Mouse (Mus musculus) megakaryocyte, embryonic 14.5 days (primary cell): ENCODE data around the gene Ankrd49. TPM values are rescaled to one million over a fixed set of nuclear protein-coding genes. Genes with fewer than 3 reads are reported as not detected.

ENCODE experiments used
- H3K27me3 ChIP-seq: replicated peaks from 2 replicates; pipeline ENCODE3; 2012; ENCODE audit warnings: inconsistent platforms
- H3K36me3 ChIP-seq: replicated peaks from 2 replicates; pipeline ENCODE3; 2012; ENCODE audit warnings: low read length, inconsistent platforms, mixed read lengths
- H3K4me1 ChIP-seq: 2 replicates; pipeline ENCODE4 v1.6.1; 2012; ENCODE audit warnings: inconsistent platforms
- H3K4me3 ChIP-seq: replicated peaks from 2 replicates; pipeline ENCODE3; 2012; ENCODE audit warnings: moderate library complexity, mild to moderate bottlenecking, inconsistent platforms
- H3K9me3 ChIP-seq: 2 replicates; pipeline ENCODE4 v1.6.1; 2012; ENCODE audit warnings: inconsistent platforms
- FLI1 ChIP-seq: IDR thresholded peaks from 2 replicates; pipeline ENCODE4 v1.6.1; 2012; ENCODE audit warnings: low read length, inconsistent platforms, mixed read lengths
- GATA1 ChIP-seq: IDR thresholded peaks from 3 replicates; pipeline ENCODE4 v1.6.1; 2012; ENCODE audit warnings: mixed read lengths, low read length, inconsistent platforms, borderline replicate concordance
- polyA plus RNA-seq: library from polyadenylated mRNA; stranded (reverse); fragments of >175 nt; gene quantifications from 2 replicates; pipeline ENCODE4 v1.2.3, GENCODE M21; 2012; ENCODE audit warnings: low replicate concordance; ENCODE audit not compliant: insufficient read depth

Gene Ankrd49
- polyA plus RNA-seq, 1 experiment: 5.4 TPM

- peak overlapping the region; percentile 89 for H3K4me3 ChIP-seq
- peaks cover 62% of the 10 kb centered on the region for H3K27me3 ChIP-seq
- H3K9me3 ChIP-seq: peaks cover 8% of the 10 kb centered on the region; the same call in 1 of the 2 replicates
- peaks cover 16% of the 10 kb centered on the region for H3K4me1 ChIP-seq
- no peak for TF ChIP-seq GATA1
- no peak for TF ChIP-seq FLI1
- no peaks in the 10 kb centered on the region for H3K36me3 ChIP-seq
These were observed 33.1 kb downstream of the Ankrd49 start for GRCm38 (mm10) chr9:14751503-14752000.

- Histone ChIP-seq H3K4me3 (peak overlapping the region; percentile 89), H3K9me3 (peaks cover 8% of the 10 kb centered on the region; the same call in 1 of the 2 replicates), H3K4me1 (peaks cover 16% of the 10 kb centered on the region), H3K27me3 (peaks cover 61% of the 10 kb centered on the region), H3K36me3 (no peaks in the 10 kb centered on the region)
- TF ChIP-seq FLI1 (no peak), GATA1 (no peak)
These were observed 33.7 kb downstream of the Ankrd49 start for GRCm38 (mm10) chr9:14750901-14751502.

GRCm38 (mm10) chr9:14740151-14740924 lies 44.3 kb downstream of the Ankrd49 start, which contains the start of gene Piwil4:
Gene Piwil4, minus strand, starts transcription at chr9:14740733.
- Histone ChIP-seq H3K27me3 (peaks cover 18% of the 10 kb centered on the region), H3K36me3 (no peaks in the 10 kb centered on the region), H3K4me3 (no peak within 1 kb of the TSS), H3K9me3 (no peaks in the 10 kb centered on the region), H3K4me1 (no peaks in the 10 kb centered on the region; the same call in 1 of the 2 replicates)
- TF ChIP-seq FLI1 (no peak), GATA1 (no peak)

GRCm38 (mm10) chr9:14739498-14740150 lies 45.0 kb downstream of the Ankrd49 start:
- Histone ChIP-seq H3K36me3 (no peaks in the 10 kb centered on the region), H3K4me3 (no peak overlapping the region), H3K4me1 (no peaks in the 10 kb centered on the region; the same call in 1 of the 2 replicates), H3K27me3 (peaks cover 21% of the 10 kb centered on the region), H3K9me3 (no peaks in the 10 kb centered on the region)
- TF ChIP-seq FLI1 (no peak), GATA1 (no peak)

GRCm38 (mm10) chr9:14730941-14731541 lies 53.6 kb downstream of the Ankrd49 start:
- TF ChIP-seq GATA1 (no peak), FLI1 (no peak)
- H3K27me3 ChIP-seq: peaks cover 34% of the 10 kb centered on the region
- no peaks in the 10 kb centered on the region for H3K36me3 ChIP-seq
- no peak overlapping the region for H3K4me3 ChIP-seq
- no peaks in the 10 kb centered on the region for H3K4me1 ChIP-seq
- no peaks in the 10 kb centered on the region for H3K9me3 ChIP-seq

Other genes starting within 250 kb of the Ankrd49 start
- not detected in 2 replicates for gene Amotl1, start 139.8 kb downstream of the Ankrd49 start, polyA plus RNA-seq
- not detected in 2 replicates for gene Piwil4, start 44.1 kb downstream of the Ankrd49 start, polyA plus RNA-seq
- 0.02 TPM in 1 of 2 replicates, not detected in the other for gene Fut4, start 32.5 kb downstream of the Ankrd49 start, polyA plus RNA-seq
- gene 1700012B09Rik, start 13.8 kb downstream of the Ankrd49 start, polyA plus RNA-seq: not detected in 2 replicates
- 2.3 and 2.8 TPM in 2 replicates for gene Mre11a, start 202 bp downstream of the Ankrd49 start, polyA plus RNA-seq
- gene Gpr83, start 75.4 kb upstream of the Ankrd49 start, polyA plus RNA-seq: not detected in 2 replicates
- not detected in 2 replicates for gene Izumo1r, start 119.1 kb upstream of the Ankrd49 start, polyA plus RNA-seq